Mouse (Mus musculus): Measurements from ENCODE around the gene Itpkb.

DNA sequence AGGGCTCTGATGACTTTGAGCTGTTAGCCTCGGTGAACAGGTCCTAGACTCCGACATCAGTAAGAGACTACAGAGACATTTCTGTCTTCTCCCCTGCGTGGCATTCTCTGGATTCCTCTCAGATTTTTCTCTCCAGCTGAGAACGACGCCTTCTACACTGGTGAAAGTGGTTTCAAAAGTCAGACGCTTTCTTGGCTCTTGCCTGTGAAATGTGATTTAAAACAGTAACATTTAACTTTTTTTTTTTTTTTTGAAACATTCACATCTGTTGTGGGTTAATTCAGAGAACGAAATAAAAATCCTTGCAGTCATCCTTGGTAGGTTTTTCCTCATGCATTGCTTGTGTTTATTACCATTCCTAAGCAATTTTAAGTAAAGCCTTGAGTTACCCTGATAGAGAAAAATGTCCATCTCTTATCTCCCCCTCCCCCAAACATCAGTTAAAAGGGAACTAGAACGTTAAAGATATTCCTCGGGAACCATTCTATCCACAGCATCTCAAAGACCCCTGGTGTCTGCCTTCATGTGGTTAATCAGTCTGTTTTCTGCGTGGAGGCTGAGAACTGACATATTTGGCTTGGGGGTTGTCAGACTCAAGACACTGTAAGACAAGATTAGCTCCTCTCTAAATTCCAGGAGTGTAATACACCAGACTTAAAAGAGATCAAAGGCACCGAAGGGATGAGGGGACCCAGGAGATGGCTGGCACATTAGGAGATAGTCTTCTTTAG lies 57.6 kb downstream of the Itpkb start:
- TF ChIP-seq TAL1 (IDR thresholded peaks at IDR 0.05; ENCODE audit: low read length) (no peak), GATA1 (IDR thresholded peaks at IDR 0.05; ENCODE audit: low read length) (no peak)
